Mouse (Mus musculus) right cerebral cortex, postnatal 10 days (tissue): Measurements from ENCODE around the gene Vegfd.

Experiments
- DNase-seq, 2 experiments: peaks; one replicate each; pipeline ENCODE4 v3.0.0; 2021; ENCODE audit warnings: low spot score in 2 of 2

Gene Vegfd

DNA sequence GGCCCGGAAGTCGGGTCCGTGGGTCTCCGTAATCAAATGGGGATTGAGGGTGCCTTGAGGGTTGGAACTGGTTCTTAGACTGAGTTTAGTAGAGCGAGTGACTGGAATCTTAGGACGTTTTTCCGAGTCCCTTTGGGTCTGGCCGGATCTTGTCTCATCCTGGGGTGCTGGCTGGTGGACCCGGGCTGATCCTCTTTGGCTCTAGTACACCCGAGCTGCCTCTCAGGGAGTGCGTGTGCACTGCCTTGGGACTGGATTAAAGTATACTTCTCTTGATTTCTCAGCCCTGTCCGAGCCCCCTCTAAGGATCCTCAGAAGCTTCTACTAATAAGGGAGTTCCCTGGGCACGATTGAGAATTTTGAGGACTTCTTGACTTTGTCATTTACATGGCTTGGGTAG, 46.8 kb downstream of the Vegfd start:
- no peak for DNase-seq

GRCm38 (mm10) chrX:164420518-164420917, 47.3 kb downstream of the Vegfd start:
- no peak for DNase-seq

DNA sequence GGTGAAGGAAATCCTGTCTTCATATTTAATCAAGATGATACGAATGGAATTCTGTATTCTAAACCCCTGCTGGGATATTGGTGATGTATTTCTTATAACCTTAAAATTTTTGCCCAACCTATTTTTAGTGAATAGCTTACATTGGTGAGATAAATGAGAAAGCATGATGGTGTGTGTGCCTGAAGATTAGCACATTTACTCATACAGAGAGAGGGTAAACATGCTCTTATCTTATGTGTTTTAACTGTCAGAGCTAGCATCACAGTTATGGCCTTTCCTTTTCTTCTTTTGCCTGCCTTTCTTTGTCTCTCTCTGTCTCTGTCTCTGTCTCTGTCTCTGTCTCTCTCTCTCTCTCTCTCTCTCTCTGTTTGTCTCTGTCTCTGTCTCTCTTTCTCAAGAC, 51.6 kb downstream of the Vegfd start:
- no peak for DNase-seq

GRCm38 (mm10) chrX:164427295-164427694, 54.1 kb downstream of the Vegfd start:
- DNase-seq: no peak

DNA sequence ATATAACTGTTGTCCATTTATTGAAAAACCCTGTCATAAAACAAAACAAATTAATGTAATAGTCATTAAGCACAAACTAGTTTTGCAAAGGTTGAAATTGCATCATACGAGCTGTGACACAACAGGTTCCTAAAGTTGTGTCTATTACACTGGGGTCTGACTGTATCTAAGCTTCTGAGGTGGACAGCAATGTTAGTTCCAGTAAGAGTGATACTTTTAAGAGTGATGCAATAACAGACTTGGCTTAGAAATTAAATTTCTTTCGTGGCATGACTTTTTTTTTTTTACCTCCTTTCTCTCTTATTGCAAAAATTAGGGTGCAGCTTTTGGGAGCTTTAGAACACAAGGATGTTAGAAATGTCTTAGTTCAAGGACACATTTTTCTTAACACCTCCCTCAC, 55.0 kb downstream of the Vegfd start:
- no peak for DNase-seq

DNA sequence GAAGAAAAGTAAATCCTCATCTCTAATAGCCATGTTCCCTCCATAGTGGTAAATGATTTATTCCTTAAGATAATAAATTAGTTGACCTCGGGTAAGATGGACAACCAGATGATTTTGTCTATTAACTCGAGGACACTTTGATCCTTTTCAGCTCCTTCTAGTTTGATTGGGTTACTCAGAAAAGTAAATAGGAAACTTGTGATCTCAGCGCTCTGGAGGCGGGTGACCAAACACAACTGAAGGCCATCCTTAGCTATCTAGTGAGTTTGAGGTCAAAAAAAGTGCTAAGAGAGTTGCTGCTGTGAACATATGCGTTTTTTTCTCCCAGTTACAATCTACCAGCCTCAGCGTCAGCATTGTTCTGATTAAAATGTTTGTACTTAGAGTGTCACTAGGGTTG, 57.4 kb downstream of the Vegfd start:
- DNase-seq: no peak

GRCm38 (mm10) chrX:164431133-164431532, 58.0 kb downstream of the Vegfd start:
- no peak for DNase-seq

- no peak for DNase-seq
These were observed 58.4 kb downstream of the Vegfd start for GRCm38 (mm10) chrX:164431541-164431940.

DNA sequence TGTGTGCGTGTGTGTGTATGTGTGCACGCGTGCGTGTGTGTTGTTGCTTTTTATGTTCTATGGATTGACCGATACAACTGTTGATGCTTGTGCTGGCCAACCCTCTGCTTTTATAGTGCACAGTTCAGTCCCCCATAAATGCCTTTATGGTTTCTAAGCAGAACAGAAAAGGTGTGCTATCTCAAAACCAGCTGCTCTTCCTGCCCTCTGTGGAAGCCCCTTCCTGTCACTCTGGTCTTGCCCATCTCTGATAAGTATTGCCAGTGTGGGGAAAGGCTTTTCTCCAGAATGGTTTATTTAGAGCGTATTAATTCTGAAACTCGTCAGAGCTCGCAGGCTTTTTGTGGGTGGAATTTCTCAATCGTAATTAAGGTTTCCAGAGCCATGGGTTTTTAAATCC, 59.5 kb downstream of the Vegfd start:
- DNase-seq: no peak

DNA sequence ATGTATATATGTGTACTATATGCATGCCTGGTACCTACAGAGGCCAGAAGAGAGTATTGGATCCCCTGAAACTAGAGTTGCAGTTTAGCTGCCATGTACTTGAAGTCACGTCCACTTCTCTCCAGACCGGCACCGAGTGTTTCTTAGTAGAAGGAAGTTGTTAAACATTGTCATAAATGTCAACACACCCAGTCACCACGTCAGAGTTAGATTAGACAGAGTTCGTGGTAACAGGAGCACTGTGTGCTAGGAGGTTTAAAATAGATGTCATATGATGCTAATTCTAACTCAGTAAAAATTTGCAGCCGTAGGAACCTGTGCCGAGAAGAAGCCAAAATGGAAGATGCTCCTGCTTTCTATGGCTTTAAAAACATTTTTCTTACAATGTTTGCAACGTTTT, 63.5 kb downstream of the Vegfd start, which contains the start of gene Asb11:
TSS of gene Asb11 (plus strand) at position 286 of the 400 bp plus-strand sequence.
- no peak for DNase-seq

DNA sequence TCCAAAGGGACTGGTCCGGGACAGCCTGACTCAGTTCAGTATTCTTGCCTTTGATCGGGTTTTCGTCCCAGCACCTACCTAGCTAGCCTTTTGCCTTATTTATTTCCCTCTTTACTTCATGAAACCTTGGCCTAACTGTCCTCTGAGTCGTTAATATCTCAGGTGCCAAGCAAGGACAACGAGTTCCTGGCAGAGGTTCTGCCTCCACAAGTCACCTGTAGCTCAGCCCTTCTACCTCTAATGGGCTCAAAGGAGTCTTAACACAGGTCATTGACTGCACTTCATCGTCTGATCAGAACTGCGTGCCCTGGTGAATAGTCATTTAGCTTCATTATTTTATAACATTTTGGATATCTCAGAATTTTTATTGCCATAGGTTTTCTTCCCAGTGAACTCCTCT, 66.3 kb downstream of the Vegfd start:
- DNase-seq: no peak

- DNase-seq: no peak
These were observed 67.0 kb downstream of the Vegfd start for GRCm38 (mm10) chrX:164440140-164440539.

- no peak for DNase-seq
These were observed 67.5 kb downstream of the Vegfd start for GRCm38 (mm10) chrX:164440703-164441102.

DNA sequence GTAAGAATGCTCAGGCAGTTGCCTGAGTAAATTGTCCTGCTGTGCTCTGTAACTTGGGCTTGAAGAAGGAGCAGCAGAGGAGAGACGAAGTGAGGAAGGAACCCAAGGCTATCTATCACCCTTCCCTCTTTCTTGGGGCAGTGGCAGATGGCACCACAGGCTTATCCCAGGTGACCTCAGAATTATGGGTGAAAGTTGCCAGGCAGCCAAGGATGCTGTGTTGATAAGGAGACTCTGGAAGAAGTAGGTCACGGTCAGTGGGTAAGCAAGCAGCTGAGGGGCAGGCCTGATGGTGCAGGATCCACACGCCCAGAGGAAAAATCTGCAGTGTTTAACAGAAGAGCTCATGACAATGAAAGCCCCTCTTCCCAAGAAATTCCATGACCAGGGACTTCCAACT, 68.1 kb downstream of the Vegfd start:
- no peak for DNase-seq

- no peak for DNase-seq
These were observed 72.4 kb downstream of the Vegfd start for GRCm38 (mm10) chrX:164445601-164446000.

- DNase-seq: no peak
These were observed 73.0 kb downstream of the Vegfd start for GRCm38 (mm10) chrX:164446106-164446551.

- DNase-seq: no peak
These were observed 73.9 kb downstream of the Vegfd start for GRCm38 (mm10) chrX:164446835-164447681.

- DNase-seq: no peak
These were observed 74.5 kb downstream of the Vegfd start for GRCm38 (mm10) chrX:164447682-164448071.

- peak in 1 of 2 experiments; percentile 32 for DNase-seq
These were observed 76.0 kb downstream of the Vegfd start for GRCm38 (mm10) chrX:164449201-164449600.
